Mouse (Mus musculus): ENCODE results near the gene Ccdc57. TPM values are rescaled to one million over a fixed set of nuclear protein-coding genes. Genes with fewer than 3 reads are reported as not detected.
"Not testable (repeated sequence)": the region's sequence is repeated elsewhere in the genome, so short reads cannot be mapped to it uniquely, and the experiment has no call there.

Ccdc57 gene
- total RNA-seq, 2 experiments from 2014 or later: 11.7 to 13.7 TPM

DNA sequence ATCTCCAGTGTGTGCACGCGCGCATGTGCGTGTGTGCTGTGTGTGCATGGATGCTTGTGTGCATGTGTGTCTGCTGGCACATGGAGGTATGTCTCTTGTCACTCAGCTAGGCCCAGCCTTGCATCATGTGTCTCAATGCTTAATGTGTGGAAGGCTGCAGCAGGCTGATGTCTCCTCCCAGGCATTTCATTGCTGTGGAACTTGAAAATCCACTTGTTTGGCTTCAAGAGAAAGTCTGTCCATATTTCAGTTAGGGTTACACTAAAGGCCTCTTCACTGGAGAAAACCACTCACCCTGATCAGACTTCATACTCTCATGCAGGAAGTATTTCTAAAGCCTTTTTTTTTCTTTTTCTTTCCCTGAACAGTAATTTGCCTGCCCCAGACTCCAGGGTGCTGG lies 79.5 kb downstream of the Ccdc57 start:
- no peak for DNase-seq
- intact Hi-C loops (cut with DNase I): no loop called here

- intact Hi-C loops (cut with DNase I): no loop called here
These were observed 80.4 kb downstream of the Ccdc57 start for GRCm38 (mm10) chr11:120852083-120852935.

GRCm38 (mm10) chr11:120851582-120851981 lies 81.1 kb downstream of the Ccdc57 start:
- intact Hi-C loops (cut with DNase I): no loop called here
- no peak for DNase-seq

More at GRCm38 (mm10) chr11:120852083-120852935, 80.4 kb downstream of the Ccdc57 start:
- no peak for DNase-seq

DNA sequence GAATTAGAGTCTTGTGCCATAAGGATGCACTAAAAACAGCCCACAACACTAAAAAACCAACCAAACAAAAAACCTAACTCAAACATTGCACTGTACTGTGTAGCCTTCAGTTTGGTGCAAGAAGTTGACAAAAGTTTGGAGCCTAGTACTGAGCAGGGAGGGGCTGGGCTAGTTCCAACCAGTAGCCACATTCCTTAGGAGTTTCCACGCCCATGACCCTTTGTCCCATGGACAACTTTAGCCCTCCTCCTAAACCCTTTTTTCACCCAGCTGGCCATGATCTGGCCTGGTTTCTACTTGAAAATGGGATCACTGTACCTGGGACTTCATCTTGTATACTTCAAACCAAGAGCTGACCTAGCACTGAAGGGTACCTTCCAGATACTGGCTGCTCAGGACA lies 81.5 kb downstream of the Ccdc57 start:
- DNase-seq: no peak
- intact Hi-C loops (cut with DNase I): no loop called here

DNA sequence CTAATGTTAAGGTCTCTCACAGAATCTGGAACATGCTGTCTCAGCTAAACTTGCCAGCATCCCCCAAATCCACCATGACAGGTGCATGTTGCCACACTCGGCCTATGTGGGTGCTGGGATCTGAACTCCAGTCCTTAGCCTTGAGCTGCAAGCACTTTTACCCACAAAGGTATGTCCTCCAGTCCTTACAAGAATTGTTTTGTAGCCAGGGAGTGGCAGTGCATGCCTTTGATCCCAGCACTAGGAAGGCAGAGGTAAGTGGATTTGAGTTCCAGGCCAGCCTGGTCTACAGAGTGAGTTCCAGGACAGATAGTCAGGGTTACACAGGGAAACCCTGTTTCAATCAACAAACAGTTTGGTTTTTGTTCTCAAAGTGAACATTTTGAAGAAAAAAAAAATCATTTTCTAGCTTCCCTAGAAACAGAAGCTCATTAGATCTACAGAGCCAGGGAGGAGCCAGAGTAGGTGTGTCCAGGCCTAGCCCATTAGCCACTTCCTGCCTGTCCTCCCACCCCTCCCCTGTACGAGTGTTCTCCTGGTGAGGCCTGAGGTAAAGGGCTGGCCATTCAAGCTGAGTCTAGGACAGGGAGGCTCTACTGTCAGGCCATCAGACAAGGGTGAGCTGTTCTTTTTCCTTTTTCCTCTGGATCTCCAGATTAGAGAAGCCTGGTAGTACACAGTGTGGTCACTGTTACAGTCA lies 82.2 kb downstream of the Ccdc57 start:
- no peak for DNase-seq
- intact Hi-C loops (cut with DNase I): no loop called here

- DNase-seq: no peak
- intact Hi-C loops (cut with DNase I): no loop called here
These were observed 85.8 kb downstream of the Ccdc57 start for GRCm38 (mm10) chr11:120846725-120847475.

DNA sequence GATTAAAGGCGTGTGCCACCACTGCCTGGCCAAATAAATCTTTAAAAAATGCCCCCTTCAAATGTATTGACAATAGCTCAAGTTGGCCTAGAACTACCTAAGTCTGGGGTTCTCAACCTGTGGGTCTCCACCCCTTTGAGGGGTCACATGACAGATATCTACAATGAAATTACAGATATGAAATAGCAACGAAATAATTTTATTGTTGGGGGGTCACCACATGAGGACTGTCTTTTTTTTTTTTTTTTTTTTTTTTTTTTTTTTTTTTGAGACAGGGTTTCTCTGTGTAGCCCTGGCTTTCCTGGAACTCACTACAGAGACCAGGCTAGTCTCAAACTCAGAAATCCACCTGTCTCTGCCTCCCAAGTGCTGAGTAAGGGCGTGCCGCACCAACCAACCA lies 88.3 kb downstream of the Ccdc57 start:
- no peak for DNase-seq
- intact Hi-C loops (cut with DNase I): no loop called here

GRCm38 (mm10) chr11:120833555-120834280 lies 99.0 kb downstream of the Ccdc57 start:
- DNase-seq: no peak
- intact Hi-C loops (cut with DNase I): no loop called here

DNA sequence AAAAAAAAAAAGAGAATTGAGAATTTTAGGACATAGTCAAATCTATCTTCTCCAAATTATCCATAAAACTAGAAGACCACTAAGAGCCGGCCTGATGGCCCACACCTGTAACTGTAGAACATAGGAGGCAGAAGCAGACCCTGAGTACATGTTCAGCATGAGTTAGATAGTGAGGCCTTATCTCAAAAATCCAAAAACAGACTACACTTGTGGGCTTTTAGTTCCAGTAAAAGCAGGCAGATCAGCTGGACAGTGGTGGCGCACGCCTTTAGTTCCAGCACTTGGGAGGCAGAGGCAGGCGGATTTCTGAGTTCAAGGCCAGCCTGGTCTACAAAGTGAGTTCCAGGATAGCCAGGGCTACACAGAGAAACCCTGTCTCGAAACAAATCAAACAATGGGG lies 99.7 kb downstream of the Ccdc57 start:
- intact Hi-C loops (cut with DNase I); DNase-seq: not testable (repeated sequence)

- intact Hi-C loops (cut with DNase I): no loop called here
- no peak for DNase-seq
These were observed 100.8 kb downstream of the Ccdc57 start for GRCm38 (mm10) chr11:120831659-120832440.

GRCm38 (mm10) chr11:120830686-120831085 lies 102.0 kb downstream of the Ccdc57 start:
- intact Hi-C loops (cut with DNase I): no loop called here
- DNase-seq: no peak

- intact Hi-C loops (cut with DNase I): no loop called here
- DNase-seq: no peak
These were observed 102.7 kb downstream of the Ccdc57 start for GRCm38 (mm10) chr11:120829757-120830532.

GRCm38 (mm10) chr11:120828416-120828815 lies 104.3 kb downstream of the Ccdc57 start:
- intact Hi-C loops (cut with DNase I): no loop called here
- no peak for DNase-seq

GRCm38 (mm10) chr11:120826016-120826953 lies 106.4 kb downstream of the Ccdc57 start:
- intact Hi-C loops (cut with DNase I): no loop called here
- no peak for DNase-seq

GRCm38 (mm10) chr11:120825289-120825863 lies 107.3 kb downstream of the Ccdc57 start:
- intact Hi-C loops (cut with DNase I): no loop called here
- DNase-seq: no peak

DNA sequence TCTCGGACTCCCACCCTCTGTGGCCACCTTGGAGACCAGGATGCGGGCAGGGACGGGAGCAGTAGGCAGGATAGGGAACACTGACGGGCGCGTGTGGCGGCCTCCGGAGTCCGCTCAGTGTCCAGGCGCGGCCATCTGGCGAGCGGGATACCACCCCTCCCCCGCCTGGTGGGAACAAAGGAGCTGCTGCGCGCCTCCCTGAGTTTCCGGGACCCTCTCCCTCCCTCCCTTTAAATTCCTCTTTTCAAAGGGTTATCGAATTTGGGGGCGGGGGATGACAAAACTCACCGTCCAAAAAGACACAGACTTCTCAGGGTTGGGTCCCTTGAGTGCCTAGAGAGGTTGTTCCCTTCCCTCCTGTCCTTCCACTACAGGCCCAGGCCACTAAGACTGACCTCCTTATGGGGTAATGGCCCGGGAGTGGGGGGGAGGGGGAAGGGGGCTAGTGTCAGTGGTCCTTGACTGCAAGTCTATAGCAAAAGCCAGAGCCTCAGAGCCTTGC lies 107.8 kb downstream of the Ccdc57 start:
- intact Hi-C loops (cut with DNase I): no loop called here
- DNase-seq: no peak
